Mouse (Mus musculus) heart, embryonic 10.5 days (tissue): Measurements from ENCODE around the gene Wdfy3. TPM values are rescaled to one million over a fixed set of nuclear protein-coding genes. Genes with fewer than 3 reads are reported as not detected.
"Not testable (repeated sequence)": the region's sequence is repeated elsewhere in the genome, so short reads cannot be mapped to it uniquely, and the experiment has no call there.

Experiments used
- DNase-seq: peaks from one replicate; pipeline ENCODE4 v3.0.0-alpha.2; 2017; ENCODE audit warnings: low spot score
- H3K27ac ChIP-seq: fragments of 300-500 bp; sonication (generic); 2 replicates; pipeline ENCODE4 v1.5.1; 2016; ENCODE audit warnings: mild to moderate bottlenecking
- H3K27me3 ChIP-seq: fragments of 300-500 bp; sonication (generic); 2 replicates; pipeline ENCODE4 v1.6.1; 2016; ENCODE audit warnings: mild to moderate bottlenecking; ENCODE audit not compliant: poor library complexity, insufficient read depth, severe bottlenecking
- H3K36me3 ChIP-seq: fragments of 300-500 bp; sonication (generic); 2 replicates; pipeline ENCODE4 v1.6.1; 2016; ENCODE audit warnings: mild to moderate bottlenecking, moderate library complexity
- H3K4me1 ChIP-seq: fragments of 300-500 bp; sonication (generic); 2 replicates; pipeline ENCODE4 v1.6.1; 2016; ENCODE audit warnings: mild to moderate bottlenecking
- H3K4me3 ChIP-seq: fragments of 300-500 bp; sonication (generic); 2 replicates; pipeline ENCODE4 v1.5.1; 2016; ENCODE audit warnings: mild to moderate bottlenecking, moderate library complexity
- H3K9me3 ChIP-seq: fragments of 300-500 bp; sonication (generic); 2 replicates; pipeline ENCODE4 v1.6.1; 2016; ENCODE audit warnings: mild to moderate bottlenecking, moderate library complexity
- WGBS: fragments of 180-500 bp; shearing (Covaris S2); methylation state at CpG from one replicate; pipeline ENCODE4 v1.1.7; 2016; 5-methylcytosine and 5-hydroxymethylcytosine counted together
- polyA plus RNA-seq: library from polyadenylated mRNA; unstranded; fragments of >200 nt; fragmentation: Nextera tagmentation; extraction: Ambion mirVana; gene quantifications from 2 replicates; pipeline ENCODE4 v1.2.1, GENCODE M21; 2016

Wdfy3 gene
- polyA plus RNA-seq, 1 experiment from 2014 or later, result 14.4 TPM

GRCm38 (mm10) chr5:101847762-101848161 is 222.0 kb downstream of the Wdfy3 start:
- 78% methylated on average over 4 of the region's 4 CpGs for WGBS
- H3K36me3 ChIP-seq, result peaks cover 99% of the 10 kb centered on the region
- no peak overlapping the region for H3K4me3 ChIP-seq
- no peaks in the 10 kb centered on the region for H3K9me3 ChIP-seq
- no peak for DNase-seq
- no peaks in the 10 kb centered on the region for H3K27me3 ChIP-seq
- H3K4me1 ChIP-seq, result no peaks in the 10 kb centered on the region
- no peak overlapping the region for H3K27ac ChIP-seq

- Histone ChIP-seq H3K4me3 (no peak overlapping the region), H3K27ac (no peak overlapping the region), H3K36me3 (peaks cover 99% of the 10 kb centered on the region), H3K9me3 (no peaks in the 10 kb centered on the region), H3K4me1 (no peaks in the 10 kb centered on the region), H3K27me3 (no peaks in the 10 kb centered on the region)
- WGBS, result 90% methylated on average over 7 of the region's 7 CpGs
- no peak for DNase-seq
These were observed 222.4 kb downstream of the Wdfy3 start for GRCm38 (mm10) chr5:101847323-101847722.

DNA sequence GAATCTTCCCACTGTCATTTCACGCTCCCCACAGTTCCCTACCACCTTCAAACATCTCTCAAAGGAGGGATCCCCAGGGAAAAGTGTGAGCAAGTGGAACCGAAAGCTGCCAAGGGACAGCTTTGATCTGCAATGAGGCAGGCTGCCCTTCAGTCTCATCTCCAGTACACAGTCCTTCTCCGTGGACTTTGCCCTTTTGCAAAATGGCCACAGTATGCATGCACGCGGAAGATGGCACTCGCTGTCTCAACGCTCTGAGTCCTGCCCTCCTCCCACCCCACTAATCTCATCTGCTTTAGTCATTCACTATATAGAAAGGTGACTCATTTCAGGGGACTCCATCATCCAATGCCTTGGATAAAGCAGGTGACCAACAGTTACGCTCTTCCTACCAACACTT is 223.8 kb downstream of the Wdfy3 start:
- peaks cover 99% of the 10 kb centered on the region for H3K36me3 ChIP-seq
- H3K4me3 ChIP-seq, result no peak overlapping the region
- H3K4me1 ChIP-seq, result no peaks in the 10 kb centered on the region
- no peaks in the 10 kb centered on the region for H3K9me3 ChIP-seq
- 92% methylated on average over 8 of the region's 8 CpGs for WGBS
- no peak for DNase-seq
- no peaks in the 10 kb centered on the region for H3K27me3 ChIP-seq
- no peak overlapping the region for H3K27ac ChIP-seq

- H3K27ac ChIP-seq, result no peak overlapping the region
- no peaks in the 10 kb centered on the region for H3K27me3 ChIP-seq
- H3K9me3 ChIP-seq, result no peaks in the 10 kb centered on the region
- no peak for DNase-seq
- no peaks in the 10 kb centered on the region for H3K4me1 ChIP-seq
- H3K4me3 ChIP-seq, result no peak overlapping the region
- WGBS, result 94% methylated on average over 14 of the region's 14 CpGs
- H3K36me3 ChIP-seq, result peaks cover 100% of the 10 kb centered on the region
These were observed 224.7 kb downstream of the Wdfy3 start for GRCm38 (mm10) chr5:101845011-101845410.

DNA sequence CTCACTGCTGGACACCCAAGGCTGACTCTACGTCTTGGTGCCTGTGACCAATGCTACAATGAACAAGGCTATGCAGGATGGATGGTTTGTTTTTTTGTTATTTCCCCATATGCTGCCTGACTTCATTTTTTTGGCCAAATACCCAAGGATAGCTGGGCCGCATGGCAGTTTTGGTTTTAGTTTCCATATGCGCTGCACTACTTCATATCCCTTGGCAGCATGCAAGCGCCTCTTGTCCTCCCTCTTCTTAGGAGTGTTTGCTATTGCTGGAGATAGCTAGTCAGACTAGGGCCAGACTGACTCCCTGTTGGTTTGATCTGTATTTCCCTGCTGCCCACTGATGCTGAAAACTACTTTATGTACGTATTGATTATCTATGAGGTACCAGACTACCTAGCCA is 229.2 kb downstream of the Wdfy3 start:
- Histone ChIP-seq H3K4me3 (no peak overlapping the region), H3K27me3 (no peaks in the 10 kb centered on the region), H3K36me3 (peaks cover 95% of the 10 kb centered on the region), H3K4me1 (no peaks in the 10 kb centered on the region), H3K9me3 (no peaks in the 10 kb centered on the region), H3K27ac (no peak overlapping the region)
- 94% methylated on average over 5 of the region's 5 CpGs for WGBS
- no peak for DNase-seq

DNA sequence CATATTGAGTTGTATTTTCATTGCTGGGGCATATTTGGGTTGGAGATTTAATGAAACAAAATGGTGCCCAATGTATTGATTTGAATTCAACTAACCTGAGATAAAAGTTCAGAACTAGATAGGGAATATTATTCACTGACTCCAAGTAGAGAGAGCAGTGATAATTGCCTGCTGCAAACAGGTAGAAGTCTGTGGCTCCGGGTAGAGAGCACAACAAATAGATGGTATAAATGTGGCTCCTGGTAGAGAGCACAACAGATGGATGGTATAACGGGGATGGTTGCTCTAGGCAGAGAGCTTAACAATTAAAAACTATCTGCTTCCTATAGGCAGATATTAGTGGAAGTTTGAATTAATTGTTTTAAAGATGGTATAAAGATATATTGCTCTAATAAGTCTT is 232.1 kb downstream of the Wdfy3 start:
- 94% methylated on average over 2 of the region's 2 CpGs for WGBS
- DNase-seq, H3K9me3 ChIP-seq, H3K4me3 ChIP-seq, H3K27ac ChIP-seq, H3K4me1 ChIP-seq, H3K27me3 ChIP-seq: not testable (repeated sequence)
- peaks cover 84% of the 10 kb centered on the region for H3K36me3 ChIP-seq

DNA sequence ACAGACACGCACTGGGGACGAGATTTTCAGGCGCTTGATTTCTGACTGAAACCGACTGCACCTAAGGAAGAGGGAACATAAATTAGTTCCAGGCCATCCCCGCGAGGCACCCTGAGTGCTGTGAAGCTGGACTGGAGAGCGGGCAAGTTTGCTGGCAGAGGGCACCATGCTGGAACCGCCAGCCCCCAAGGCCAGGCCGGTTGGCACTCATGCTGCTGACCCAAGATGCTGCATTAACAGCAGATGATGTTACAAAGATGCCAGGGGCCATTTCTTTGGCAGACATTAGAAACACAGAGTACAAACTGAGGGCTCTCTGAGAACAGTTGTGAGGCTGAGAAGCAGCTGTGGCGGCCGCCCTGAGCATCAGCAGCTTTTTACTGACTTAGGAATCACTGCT is 233.5 kb downstream of the Wdfy3 start:
- WGBS, result 96% methylated on average over 11 of the region's 11 CpGs
- Histone ChIP-seq H3K27me3 (no peaks in the 10 kb centered on the region), H3K9me3 (no peaks in the 10 kb centered on the region), H3K27ac (no peak overlapping the region), H3K36me3 (peaks cover 77% of the 10 kb centered on the region), H3K4me1 (no peaks in the 10 kb centered on the region), H3K4me3 (no peak overlapping the region)
- DNase-seq, result no peak

- Histone ChIP-seq H3K4me1 (no peaks in the 10 kb centered on the region), H3K9me3 (no peaks in the 10 kb centered on the region), H3K4me3 (no peak overlapping the region), H3K27ac (no peak overlapping the region), H3K27me3 (no peaks in the 10 kb centered on the region), H3K36me3 (peaks cover 53% of the 10 kb centered on the region)
- DNase-seq, result no peak
- 67% methylated on average over 8 of the region's 8 CpGs for WGBS
These were observed 235.8 kb downstream of the Wdfy3 start for GRCm38 (mm10) chr5:101833875-101834274.

GRCm38 (mm10) chr5:101832991-101833390 is 236.7 kb downstream of the Wdfy3 start:
- Histone ChIP-seq H3K27me3 (no peaks in the 10 kb centered on the region), H3K27ac (no peak overlapping the region), H3K4me3 (no peak overlapping the region), H3K9me3 (no peaks in the 10 kb centered on the region), H3K36me3 (peaks cover 48% of the 10 kb centered on the region), H3K4me1 (no peaks in the 10 kb centered on the region)
- 96% methylated on average over 5 of the region's 5 CpGs for WGBS
- DNase-seq, result no peak

GRCm38 (mm10) chr5:101832042-101832441 is 237.7 kb downstream of the Wdfy3 start:
- Histone ChIP-seq H3K27ac (no peak overlapping the region), H3K9me3 (no peaks in the 10 kb centered on the region), H3K4me1 (peaks cover 7% of the 10 kb centered on the region), H3K27me3 (no peaks in the 10 kb centered on the region), H3K36me3 (peaks cover 40% of the 10 kb centered on the region), H3K4me3 (no peak overlapping the region)
- 90% methylated on average over 6 of the region's 6 CpGs for WGBS
- DNase-seq, result no peak

DNA sequence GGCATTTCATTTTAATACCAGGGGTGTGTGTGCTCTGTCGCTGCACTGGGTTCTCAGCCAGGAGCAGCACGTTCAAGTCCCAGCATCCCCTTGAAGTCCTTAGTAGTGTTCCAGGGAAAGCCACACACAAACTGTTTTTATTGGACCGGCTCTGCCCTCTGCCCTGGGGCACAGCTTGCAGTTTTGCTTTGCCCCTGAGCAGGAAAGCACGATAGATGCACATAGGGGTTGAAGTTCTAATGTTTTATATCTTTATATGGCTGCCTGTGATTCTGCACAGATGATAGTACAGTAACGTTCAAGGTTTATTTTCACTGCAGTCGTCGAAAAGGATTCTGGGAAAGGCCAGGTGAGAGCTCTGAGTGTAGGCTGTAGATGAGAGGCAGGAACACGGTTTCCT is 239.5 kb downstream of the Wdfy3 start:
- WGBS, result 81% methylated on average over 8 of the region's 8 CpGs
- H3K4me1 ChIP-seq, result peaks cover 20% of the 10 kb centered on the region
- H3K27ac ChIP-seq, result no peak overlapping the region
- H3K27me3 ChIP-seq, result no peaks in the 10 kb centered on the region
- no peak overlapping the region for H3K4me3 ChIP-seq
- peaks cover 22% of the 10 kb centered on the region for H3K36me3 ChIP-seq
- H3K9me3 ChIP-seq, result no peaks in the 10 kb centered on the region
- DNase-seq, result no peak

GRCm38 (mm10) chr5:101828932-101829331 is 240.8 kb downstream of the Wdfy3 start:
- H3K4me3 ChIP-seq, result no peak overlapping the region
- no peak overlapping the region for H3K27ac ChIP-seq
- DNase-seq, result no peak
- H3K36me3 ChIP-seq, result peaks cover 13% of the 10 kb centered on the region
- H3K9me3 ChIP-seq, result no peaks in the 10 kb centered on the region
- WGBS, result 92% methylated on average over 3 of the region's 3 CpGs
- peaks cover 24% of the 10 kb centered on the region for H3K4me1 ChIP-seq
- peaks cover 4% of the 10 kb centered on the region; the same call in 1 of the 2 replicates for H3K27me3 ChIP-seq

- WGBS, result 35% methylated on average over 12 of the region's 12 CpGs
- H3K4me1 ChIP-seq, result peaks cover 24% of the 10 kb centered on the region
- no peak overlapping the region for H3K27ac ChIP-seq
- H3K9me3 ChIP-seq, result no peaks in the 10 kb centered on the region
- H3K4me3 ChIP-seq, result no peak overlapping the region
- peaks cover 11% of the 10 kb centered on the region; the same call in 1 of the 2 replicates for H3K27me3 ChIP-seq
- H3K36me3 ChIP-seq, result peaks cover 6% of the 10 kb centered on the region; the same call in 1 of the 2 replicates
- no peak for DNase-seq
These were observed 242.2 kb downstream of the Wdfy3 start for GRCm38 (mm10) chr5:101827477-101827876.

DNA sequence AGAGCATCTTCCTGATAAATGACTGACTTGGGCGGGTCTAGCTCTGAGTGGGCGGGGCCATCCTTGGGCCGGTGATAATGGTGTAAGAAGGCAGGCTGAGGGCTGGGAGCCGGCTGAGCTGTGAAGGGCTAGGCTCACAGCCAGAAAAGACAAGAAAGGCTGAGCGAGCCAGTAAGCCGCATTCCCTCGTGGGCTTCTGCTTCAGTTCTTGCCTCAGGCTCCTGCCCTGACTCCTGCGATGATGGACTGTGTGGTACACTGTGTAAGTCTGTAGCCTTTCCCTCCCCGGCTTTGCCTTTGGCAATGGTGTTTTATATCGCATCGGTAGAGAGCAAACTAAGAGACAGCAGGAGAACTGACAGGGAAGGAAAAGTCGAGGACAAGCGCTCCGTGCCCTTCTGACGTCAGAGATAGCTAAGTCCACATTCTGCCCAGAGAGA is 243.2 kb downstream of the Wdfy3 start:
- 6% methylated on average over 15 of the region's 15 CpGs for WGBS
- H3K9me3 ChIP-seq, result no peaks in the 10 kb centered on the region
- H3K4me1 ChIP-seq, result peaks cover 33% of the 10 kb centered on the region
- H3K4me3 ChIP-seq, result peak overlapping the region; percentile 50
- H3K36me3 ChIP-seq, result no peaks in the 10 kb centered on the region
- H3K27me3 ChIP-seq, result peaks cover 15% of the 10 kb centered on the region; the same call in 1 of the 2 replicates
- DNase-seq, result no peak
- peak overlapping the region; percentile 72 for H3K27ac ChIP-seq
